ENCODE assay signal across 8 mouse cellular contexts in the genomic region with DNA sequence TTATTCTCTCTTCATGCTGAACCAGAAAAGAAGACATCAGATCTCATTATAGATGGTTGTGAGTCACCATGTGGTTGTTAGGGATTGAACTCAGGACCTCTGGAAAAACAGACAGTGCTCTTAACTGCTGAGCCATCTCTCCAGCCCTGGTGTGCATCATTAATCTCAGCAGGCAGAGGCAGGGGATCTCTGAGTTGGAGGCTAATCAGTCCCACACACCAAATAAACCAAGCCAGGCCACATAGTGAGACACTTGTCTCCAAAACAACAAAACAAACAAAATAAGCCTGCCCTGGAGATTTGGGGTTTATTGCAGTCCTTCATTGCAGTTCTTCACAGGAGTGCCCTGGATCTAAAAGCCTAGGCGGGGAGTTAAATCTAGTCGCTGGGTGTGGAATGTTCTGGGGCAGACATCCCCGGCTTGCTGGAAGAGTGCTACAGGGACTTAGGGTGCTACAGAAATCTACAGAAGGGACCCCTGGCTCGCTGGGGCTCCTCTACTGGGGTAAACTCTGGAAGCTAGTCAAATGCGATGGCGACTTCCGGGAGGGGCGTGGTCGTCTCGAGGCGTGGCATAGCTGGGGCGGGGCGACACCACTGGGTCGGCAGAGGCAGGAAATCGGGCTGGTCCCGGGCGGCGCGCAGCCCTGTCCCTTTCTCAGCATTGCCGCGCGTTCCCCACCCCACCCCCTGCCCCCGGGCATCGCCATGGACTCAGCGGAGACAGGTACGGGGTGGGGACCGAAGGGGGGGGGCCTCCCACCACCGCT. TPM values are rescaled to one million over a fixed set of nuclear protein-coding genes. Genes with fewer than 3 reads are reported as not detected.
DNase-seq lines count a peak whose midpoint lies in the region; ATAC-seq and TF ChIP-seq lines count a peak whose summit lies in the region.

A gene (plus strand): TSS at position 586 of the 770 bp plus-strand sequence.

- peak within 1 kb of the TSS; percentile 69 for H3K9ac ChIP-seq in forebrain, embryonic 12.5 days
- H3K9ac ChIP-seq in lung, embryonic 16.5 days (ENCODE audit: low read length) = peak within 1 kb of the TSS; percentile 70

- H3K36me3 ChIP-seq in forebrain, embryonic 12.5 days (replicated peaks) = peaks cover 44% of the 10 kb centered on the region
- H3K36me3 ChIP-seq in lung, embryonic 16.5 days (ENCODE audit: control insufficient read depth, insufficient read depth, low read length) = peaks cover 43% of the 10 kb centered on the region

- H3K9me3 ChIP-seq in forebrain, embryonic 12.5 days = no peaks in the 10 kb centered on the region
- no peaks in the 10 kb centered on the region for H3K9me3 ChIP-seq in lung, embryonic 16.5 days (ENCODE audit: control insufficient read depth, low read length)

- ATAC-seq in forebrain, embryonic 12.5 days (ENCODE audit: low FRiP score) = peak; percentile 78
- ATAC-seq in lung, embryonic 16.5 days (ENCODE audit: low read depth) = peak; percentile 89

- WGBS in forebrain, embryonic 12.5 days = 7% methylated on average over 28 of the region's 28 CpGs
- WGBS in lung, embryonic 16.5 days = 8% methylated on average over 25 of the region's 28 CpGs
- 7% methylated on average over 28 of the region's 28 CpGs for WGBS in olfactory bulb, adult 2 months

- TF ChIP-seq CTCF in olfactory bulb, adult 2 months (IDR thresholded peaks at IDR 0.05; ENCODE audit: insufficient read depth, low read depth, low read length) = no peak

- peak within 1 kb of the TSS; percentile 84 for H3K4me2 ChIP-seq in forebrain, embryonic 12.5 days
- peak within 1 kb of the TSS; percentile 97 for H3K4me2 ChIP-seq in lung, embryonic 16.5 days (ENCODE audit: low read depth, low read length)

- peak within 1 kb of the TSS; percentile 54 for H3K4me3 ChIP-seq in forebrain, embryonic 12.5 days (replicated peaks)
- peak within 1 kb of the TSS; percentile 56 for H3K4me3 ChIP-seq in lung, embryonic 16.5 days (ENCODE audit: low read length)
- peak within 1 kb of the TSS; percentile 49 for H3K4me3 ChIP-seq in olfactory bulb, adult 2 months (ENCODE audit: insufficient read depth, low read depth, low read length)

- H3K4me1 ChIP-seq in forebrain, embryonic 12.5 days = peaks cover 15% of the 10 kb centered on the region
- peaks cover 5% of the 10 kb centered on the region; the same call in 1 of the 2 replicates for H3K4me1 ChIP-seq in lung, embryonic 16.5 days (replicated peaks; ENCODE audit: control insufficient read depth, insufficient read depth, low read length)
- H3K4me1 ChIP-seq in olfactory bulb, adult 2 months (ENCODE audit: control insufficient read depth, insufficient read depth, low read length) = peaks cover 10% of the 10 kb centered on the region

- H3K27ac ChIP-seq in forebrain, embryonic 12.5 days = peak within 1 kb of the TSS; percentile 50
- no peak within 1 kb of the TSS for H3K27ac ChIP-seq in lung, embryonic 16.5 days (ENCODE audit: low read length)
- no peak within 1 kb of the TSS for H3K27ac ChIP-seq in olfactory bulb, adult 2 months (ENCODE audit: insufficient read depth, low read depth, low read length)

- no peaks in the 10 kb centered on the region for H3K27me3 ChIP-seq in forebrain, embryonic 12.5 days
- H3K27me3 ChIP-seq in lung, embryonic 16.5 days (ENCODE audit: control insufficient read depth, insufficient read depth, low read depth, low read length) = no peaks in the 10 kb centered on the region

- peak; percentile 94 for DNase-seq in CD4-positive, CD25-positive, alpha-beta regulatory T cell, adult 2 months (ENCODE audit: low read depth, low spot score)
- DNase-seq in adrenal gland, adult 8-10 months = peak; percentile 76
- peak; percentile 66 for DNase-seq in heart, postnatal 25 days (ENCODE audit: low spot score)
- peak in 1 of 2 experiments; percentile 56 for DNase-seq in layer of hippocampus, adult 18-20 months (ENCODE audit: low spot score in 2 of 2)
- DNase-seq in thymus, postnatal 14 days = peak; percentile 96

- intact Hi-C loops in heart, postnatal 25 days (cut with DNase I) = no loop called here

- TF ChIP-seq POLR2A in olfactory bulb, adult 2 months (IDR thresholded peaks at IDR 0.05; ENCODE audit: insufficient read depth, low read depth, low read length) = no peak

RNA-seq across cellular contexts. Expression of the gene that starts here (rescaled TPM):
- total RNA-seq in adrenal gland, adult 8-10 months (2022) = 10 to 100 TPM; 14.3 to 23.7 (median 18.9) TPM
- 17.2 and 17.3 TPM in 2 replicates for polyA plus RNA-seq in forebrain, embryonic 12.5 days (2016; fragmentation: Nextera tagmentation; extraction: Ambion mirVana)
- total RNA-seq in heart, postnatal 25 days (2021) = 1 to 10 TPM; 4.9 to 5.5 TPM
- 10 to 100 TPM; 12.1 to 13.3 TPM for total RNA-seq in layer of hippocampus, adult 18-20 months (2021)
- 7.1 and 7.9 TPM in 2 replicates for polyA plus RNA-seq in lung, embryonic 16.5 days (2015; fragmentation: Nextera tagmentation; extraction: Ambion mirVana)
- polyA plus RNA-seq in olfactory bulb, adult 2 months (2012; ENCODE audit: insufficient read depth, insufficient read length, low replicate concordance, missing spikeins) = not detected in 2 replicates
